Mouse (Mus musculus): ENCODE results near the gene Slit3. TPM values are rescaled to one million over a fixed set of nuclear protein-coding genes. Genes with fewer than 3 reads are reported as not detected.

Gene Slit3
- total RNA-seq, 2 experiments from 2014 or later: 56.9 to 64.1 TPM

DNA sequence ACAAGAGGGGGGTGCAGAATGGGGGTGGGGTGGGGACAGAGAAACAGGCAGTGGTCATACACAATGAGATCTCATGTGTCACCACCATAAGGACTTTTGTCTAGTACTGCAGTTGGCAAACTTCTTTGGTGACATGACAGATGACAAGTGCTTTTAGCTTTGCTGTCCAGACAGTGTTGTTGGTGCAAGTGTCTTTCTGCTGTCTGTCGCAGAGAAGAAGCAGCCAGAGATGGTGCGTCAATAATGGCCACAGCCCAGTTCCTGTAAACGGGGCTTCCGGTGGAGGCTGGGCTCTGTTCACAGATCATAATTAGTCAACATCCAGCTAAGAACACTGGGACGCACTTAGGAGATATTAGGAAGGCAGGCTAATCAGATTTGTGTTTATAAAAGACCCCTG, 349.8 kb downstream of the Slit3 start:
- no peak for DNase-seq (ENCODE audit: low spot score in 2 of 2)
- intact Hi-C loops (cut with DNase I): no loop called here

DNA sequence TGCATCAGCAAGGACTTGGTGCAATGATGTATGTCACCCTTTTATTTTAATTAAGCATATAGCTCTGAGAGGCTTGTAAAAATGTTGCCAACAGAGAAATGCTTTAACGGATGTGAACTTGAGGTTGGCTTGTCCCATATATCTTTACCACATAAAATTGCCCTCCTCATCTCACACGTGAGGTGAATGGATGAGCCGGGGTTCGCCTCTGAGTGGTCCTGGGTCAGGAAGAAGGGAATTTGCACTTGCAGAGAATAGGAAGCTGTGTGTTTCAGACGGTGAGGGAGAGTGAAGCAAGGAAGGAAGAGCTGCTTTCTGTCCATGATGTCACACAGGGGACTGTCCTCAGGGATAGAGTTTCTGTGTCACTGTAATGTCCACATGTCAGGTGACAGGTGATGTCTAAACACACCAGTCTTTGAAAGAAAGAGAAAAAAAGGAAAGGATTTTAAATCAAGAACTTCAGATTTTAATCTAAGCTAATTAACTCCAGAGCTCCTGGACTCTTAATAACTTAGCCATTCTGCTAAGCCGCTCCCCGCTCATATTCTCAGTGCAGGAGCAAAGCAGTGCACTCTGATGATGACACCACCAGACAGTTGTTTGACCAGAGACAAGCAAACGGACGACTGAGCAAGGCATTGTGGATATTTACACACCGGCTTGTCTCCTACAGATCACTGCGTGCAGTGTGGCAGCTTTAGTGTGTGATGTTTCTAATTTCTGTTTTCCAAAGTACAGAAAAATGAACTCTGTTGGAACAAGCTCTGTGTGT, 352.0 kb downstream of the Slit3 start:
- intact Hi-C loops (cut with DNase I): no loop called here
- no peak for DNase-seq (ENCODE audit: low spot score in 2 of 2)

DNA sequence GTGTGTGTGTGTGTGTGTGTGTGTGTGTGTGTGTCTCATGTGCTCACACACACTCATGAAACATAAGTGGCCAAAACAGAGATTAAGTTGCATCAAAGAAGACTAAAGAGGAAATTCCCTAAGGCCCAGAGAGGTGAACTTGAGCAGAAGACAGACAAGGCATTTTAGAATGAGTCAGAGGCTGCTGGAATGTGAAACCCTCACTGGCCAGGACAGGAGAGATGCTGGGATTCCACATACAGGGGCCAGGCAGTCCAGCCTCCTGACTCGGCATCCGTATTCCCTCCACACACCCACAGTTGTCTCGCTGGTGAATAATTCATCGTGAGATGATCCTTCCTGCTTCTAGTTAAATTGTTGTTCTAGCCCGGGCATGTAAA, 352.6 kb downstream of the Slit3 start:
- no peak for DNase-seq (ENCODE audit: low spot score in 2 of 2)
- intact Hi-C loops (cut with DNase I): no loop called here

DNA sequence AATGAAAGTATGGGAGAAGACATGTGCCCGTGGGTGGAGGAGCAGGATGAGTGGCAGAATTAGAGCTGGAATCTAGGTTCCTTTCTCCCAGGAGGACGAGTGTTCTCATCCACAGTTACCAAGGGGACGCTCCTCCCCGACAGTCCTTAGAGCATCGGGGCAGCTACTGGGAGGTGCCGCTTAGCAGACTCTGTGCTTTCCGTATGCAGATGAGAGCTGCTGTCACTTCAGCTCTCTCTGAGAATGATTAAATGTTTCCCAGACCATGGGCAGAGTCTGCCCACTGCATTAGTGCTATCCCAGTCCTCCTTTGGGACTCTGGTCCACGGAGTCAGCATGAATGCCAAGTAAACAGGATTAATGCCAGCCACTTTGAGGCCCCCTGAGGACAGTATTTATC, 359.1 kb downstream of the Slit3 start:
- DNase-seq (ENCODE audit: low spot score in 2 of 2): peak in 1 of 2 experiments; percentile 5
- intact Hi-C loops (cut with DNase I): no loop called here

DNA sequence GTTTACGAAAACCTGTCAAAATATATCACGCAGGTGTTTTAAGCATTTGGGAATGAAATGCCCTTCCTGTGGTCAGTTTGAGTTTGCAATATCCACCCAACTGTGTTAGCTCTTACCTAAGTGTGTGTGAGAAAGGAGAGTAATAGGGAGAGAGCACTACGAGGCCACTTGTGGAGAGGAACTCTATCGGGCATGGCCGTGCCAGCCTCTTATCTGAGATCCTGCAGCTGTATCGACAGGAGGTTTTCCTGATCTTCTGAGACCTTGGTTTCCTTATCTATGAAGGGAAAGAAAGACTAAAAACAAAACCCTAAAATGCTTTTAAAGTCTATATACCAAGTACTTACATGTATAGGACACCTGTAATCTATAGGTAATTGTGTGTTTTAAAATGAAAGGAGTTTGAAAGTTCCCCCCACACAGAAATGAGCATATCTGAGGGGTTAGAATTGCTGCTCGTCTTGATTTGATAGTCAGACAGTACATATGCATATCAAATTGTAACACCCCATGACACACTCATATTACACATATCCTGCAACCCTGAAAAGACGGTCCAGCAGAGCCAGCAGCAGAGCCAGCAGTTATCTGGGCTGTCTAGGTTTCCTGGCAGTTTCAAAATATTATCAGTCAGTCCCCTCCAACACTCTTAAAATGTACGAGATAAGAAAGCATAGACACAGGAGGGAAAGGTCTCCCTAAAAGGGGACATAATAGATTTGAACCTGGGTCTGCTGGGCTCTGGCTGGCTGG, 360.8 kb downstream of the Slit3 start:
- DNase-seq (ENCODE audit: low spot score in 2 of 2): no peak
- intact Hi-C loops (cut with DNase I): no loop called here

DNA sequence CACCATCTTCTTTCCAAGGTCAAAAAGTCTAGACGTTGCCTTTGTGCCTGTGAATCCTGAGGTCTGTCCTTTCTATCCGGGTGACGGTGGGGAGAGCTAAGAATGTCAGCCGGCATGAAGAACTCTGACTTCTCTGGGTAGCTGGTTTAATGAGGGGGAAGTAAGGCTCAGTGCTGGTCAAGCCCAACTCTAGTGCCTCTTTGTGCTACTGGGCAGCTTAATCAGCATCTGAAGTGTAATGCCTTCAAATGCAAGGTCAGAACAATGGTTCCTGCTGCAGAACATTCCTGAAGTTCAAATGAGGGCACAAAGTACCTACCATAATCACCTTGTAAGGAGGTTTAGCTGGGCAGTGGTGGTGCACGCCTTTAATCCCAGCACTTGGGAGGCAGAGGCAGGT, 366.9 kb downstream of the Slit3 start:
- DNase-seq (ENCODE audit: low spot score in 2 of 2): no peak
- intact Hi-C loops (cut with DNase I): no loop called here

DNA sequence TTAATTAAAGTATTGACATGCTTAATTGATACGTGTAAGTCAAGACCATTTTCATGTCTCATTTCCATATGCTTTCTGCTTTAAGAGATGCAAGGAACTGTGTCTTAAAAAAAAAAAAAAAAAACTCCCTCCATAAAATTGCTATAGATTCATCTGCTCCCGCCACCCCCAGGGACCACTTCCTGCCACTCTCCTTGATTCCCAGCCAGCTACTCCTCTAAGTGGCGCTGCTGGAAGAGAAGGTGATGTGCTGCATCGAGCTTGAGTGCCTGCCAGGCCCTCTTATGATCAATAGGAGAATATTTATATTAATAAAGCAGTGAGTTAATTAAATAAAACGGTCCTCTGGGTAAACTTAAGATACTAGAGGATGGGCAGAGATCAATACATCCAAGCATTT, 370.7 kb downstream of the Slit3 start:
- intact Hi-C loops (cut with DNase I): no loop called here
- no peak for DNase-seq (ENCODE audit: low spot score in 2 of 2)

DNA sequence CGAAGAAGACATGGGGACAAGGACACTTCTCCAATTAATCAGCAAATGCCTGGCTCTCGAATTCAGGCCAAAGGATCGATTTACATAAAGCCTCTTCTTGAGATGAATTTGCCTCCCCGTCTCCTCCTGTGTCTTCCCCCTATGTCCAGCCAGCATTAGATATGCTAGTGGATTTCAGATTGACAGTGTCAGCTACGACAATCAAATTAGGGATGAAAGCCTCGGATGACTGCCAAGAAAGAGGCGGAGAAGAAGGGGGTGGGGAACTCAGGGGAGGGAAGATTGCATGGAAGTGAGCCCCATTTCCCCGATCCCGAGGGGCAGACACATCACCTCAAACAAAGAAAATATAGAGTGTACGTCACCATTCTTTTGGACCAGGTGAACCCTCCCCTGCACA, 375.9 kb downstream of the Slit3 start:
- intact Hi-C loops (cut with DNase I): no loop called here
- no peak for DNase-seq (ENCODE audit: low spot score in 2 of 2)

DNA sequence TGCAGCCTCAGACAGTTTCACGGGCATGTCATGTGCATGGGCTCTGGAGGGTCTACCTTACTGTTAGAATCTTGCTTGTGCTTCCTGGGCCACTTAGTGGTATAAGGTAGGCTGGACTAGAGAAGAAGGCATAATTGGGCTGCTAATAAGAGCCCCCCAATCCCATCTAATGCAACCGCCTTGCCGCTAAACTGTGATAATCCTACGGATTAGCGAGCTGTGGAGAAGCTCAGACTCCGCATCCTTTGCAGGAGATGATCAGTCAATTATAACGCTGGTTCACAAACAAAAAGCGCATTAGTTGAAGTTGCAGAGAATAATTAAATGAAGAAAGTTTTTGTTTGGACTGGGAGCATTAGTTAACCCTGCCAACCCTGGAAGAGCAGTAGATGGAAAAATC, 376.9 kb downstream of the Slit3 start:
- DNase-seq (ENCODE audit: low spot score in 2 of 2): no peak
- intact Hi-C loops (cut with DNase I): no loop called here

DNA sequence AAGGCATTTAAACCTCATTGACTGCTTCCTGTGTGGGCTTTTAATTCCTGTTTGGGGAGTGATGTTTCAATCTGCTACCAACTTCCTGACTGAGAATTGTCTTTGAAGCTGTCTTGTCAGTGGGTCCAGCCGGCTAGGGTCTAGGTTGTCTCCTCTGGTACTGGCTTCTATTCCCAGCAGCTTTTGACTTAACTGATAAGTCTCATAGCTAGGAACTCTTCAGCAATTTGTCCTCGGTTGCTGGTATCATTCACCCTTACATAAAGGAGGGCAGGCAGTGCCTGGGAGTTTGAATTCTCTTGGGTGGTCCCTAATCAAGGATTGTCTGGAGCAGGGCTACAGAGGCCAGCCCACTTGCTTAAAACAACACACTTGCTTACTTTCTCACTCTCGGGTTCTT, 381.1 kb downstream of the Slit3 start:
- intact Hi-C loops (cut with DNase I): no loop called here
- DNase-seq (ENCODE audit: low spot score in 2 of 2): no peak

DNA sequence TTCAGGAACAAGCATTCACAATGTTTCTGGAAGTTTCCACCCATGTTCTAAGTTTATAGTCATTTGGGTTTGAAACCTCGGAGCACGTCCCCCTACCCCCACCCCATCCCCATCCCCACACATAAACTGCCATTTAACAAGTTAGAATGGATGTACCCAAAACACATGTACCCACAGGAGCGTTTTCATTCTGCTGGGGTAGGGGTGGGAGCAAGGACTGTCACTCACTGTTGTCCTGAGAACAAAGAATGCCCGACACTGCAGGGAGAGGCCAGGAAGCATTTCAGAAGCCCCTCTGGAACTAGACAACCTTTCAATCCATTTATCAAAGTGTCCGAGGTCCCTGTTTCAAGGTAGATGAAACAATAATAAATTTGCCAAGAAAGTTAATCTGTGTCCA, 383.0 kb downstream of the Slit3 start:
- DNase-seq (ENCODE audit: low spot score in 2 of 2): no peak
- intact Hi-C loops (cut with DNase I): no loop called here

DNA sequence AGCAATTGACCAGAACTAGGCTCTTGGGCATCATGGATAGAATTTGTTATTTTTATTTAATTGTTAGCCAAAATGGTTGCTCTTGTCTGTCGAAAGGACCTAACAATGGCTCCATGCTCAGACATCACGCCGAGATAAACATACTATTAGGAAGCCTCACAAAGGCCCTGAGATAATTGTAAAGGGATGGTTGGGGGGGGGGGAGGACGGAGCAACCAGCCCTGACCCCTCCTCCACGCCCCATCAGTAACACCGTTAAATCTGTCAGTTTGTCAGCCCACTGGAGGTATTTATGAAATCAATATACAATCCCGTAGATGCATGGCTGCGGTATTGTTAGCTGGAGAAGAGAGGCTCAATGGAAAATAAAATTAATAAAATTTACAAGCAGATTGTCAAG, 383.9 kb downstream of the Slit3 start:
- intact Hi-C loops (cut with DNase I): no loop called here
- DNase-seq (ENCODE audit: low spot score in 2 of 2): no peak

DNA sequence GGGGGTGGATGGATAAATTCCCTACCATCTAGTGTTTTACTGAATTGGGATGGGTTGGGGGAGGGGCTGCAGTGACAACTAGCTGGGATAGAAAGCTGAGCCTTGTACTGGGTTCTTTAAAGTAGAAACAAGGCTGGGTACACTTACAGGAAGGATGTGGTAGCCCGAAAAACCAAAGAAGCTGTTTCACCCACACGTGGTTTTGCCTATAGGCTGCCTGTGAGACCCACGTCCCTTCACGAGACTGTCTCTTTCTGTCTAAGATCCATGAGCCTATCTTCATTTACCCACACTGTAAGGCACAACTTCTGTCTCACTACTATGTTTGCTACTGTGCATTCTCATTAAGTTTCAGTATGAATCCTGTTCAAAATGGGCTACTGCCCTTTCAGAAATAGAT, 384.3 kb downstream of the Slit3 start:
- no peak for DNase-seq (ENCODE audit: low spot score in 2 of 2)
- intact Hi-C loops (cut with DNase I): no loop called here

DNA sequence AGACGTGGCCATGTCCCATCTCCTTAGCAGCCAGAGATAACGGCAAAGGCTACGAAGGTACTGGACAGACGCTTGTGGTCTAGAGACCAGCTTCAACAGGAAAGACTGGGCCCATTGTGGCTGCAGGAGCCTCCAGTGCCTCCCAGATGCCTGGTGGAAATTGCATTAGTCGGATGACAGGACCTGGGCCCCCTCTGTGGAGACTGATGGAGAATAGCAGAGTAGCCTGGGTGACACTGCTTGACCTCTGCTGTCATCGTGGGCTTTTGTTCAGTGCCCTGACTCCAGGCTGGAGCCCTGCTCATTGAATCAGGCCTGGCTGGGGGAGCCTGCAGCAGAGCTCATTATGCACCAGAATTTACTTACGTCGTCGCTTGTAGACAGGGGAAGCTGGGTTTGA, 384.8 kb downstream of the Slit3 start:
- no peak for DNase-seq (ENCODE audit: low spot score in 2 of 2)
- intact Hi-C loops (cut with DNase I): no loop called here

DNA sequence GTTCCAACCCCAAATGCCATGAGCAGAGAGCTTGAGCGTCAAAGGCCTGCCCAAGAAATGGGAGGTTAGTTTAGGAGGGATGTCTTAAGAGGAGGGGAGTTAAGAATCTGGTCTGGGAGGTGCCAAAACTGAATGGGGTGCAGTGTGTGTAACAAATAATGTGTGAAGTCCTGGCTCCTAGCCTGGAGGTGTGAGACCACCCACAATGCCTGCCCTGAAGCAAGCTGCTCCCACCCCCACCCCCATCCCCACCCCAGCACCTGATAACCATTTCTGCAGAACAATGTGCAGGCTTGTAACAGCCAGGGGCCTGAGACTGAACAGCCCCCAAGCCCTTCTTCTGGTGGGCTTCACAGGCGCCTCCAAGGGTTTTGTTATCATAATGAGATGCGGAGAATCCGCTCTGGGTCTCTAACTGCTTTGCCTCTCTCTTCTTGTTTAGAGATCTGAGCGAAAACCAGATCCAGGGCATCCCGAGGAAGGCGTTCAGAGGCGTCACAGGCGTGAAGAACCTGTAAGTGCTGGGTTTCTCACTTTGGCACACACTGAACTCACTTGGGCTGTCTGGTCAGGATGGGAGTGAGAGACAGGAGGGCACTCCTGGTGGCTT, 386.9 kb downstream of the Slit3 start:
- intact Hi-C loops (cut with DNase I): no loop called here
- DNase-seq (ENCODE audit: low spot score in 2 of 2): no peak

DNA sequence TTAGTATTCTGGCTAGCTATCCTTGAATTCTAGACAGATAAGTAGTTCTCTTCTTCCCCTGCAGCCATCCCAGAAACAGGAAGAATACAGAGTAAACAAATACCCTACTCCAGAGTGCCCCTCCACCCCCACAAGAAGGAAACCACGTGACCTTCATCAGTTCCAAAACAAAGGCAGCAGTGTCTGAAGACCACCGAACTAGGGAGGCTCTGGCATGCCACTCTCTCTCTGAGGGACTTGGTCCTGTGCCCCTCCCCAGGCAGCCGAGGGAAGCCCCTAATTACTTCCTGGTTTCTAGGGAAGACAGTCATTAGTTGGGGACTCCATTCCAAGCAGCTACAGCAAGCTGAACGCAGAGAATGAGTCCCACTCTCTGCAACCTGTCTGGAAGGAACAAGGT, 391.7 kb downstream of the Slit3 start:
- intact Hi-C loops (cut with DNase I): no loop called here
- DNase-seq (ENCODE audit: low spot score in 2 of 2): no peak

DNA sequence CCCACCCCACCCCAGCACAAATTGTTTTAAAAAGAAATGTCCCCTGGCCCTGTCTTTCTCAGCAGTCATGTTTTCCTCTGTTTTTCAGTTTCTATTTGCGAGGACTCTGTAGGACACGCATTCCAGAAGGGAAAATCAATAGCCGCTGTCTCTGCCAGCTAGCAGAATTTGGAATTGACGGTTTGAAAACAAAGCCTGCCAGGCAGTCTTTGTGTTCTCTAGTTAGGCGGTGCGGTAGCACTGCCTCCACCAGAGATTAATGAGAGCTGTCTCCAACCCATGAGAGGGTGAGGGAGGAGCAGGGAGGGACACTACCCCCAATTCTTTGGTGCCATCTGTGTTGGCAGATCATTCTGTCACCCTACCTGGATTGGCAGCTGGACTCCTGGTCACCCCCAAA, 392.3 kb downstream of the Slit3 start:
- intact Hi-C loops (cut with DNase I): no loop called here
- no peak for DNase-seq (ENCODE audit: low spot score in 2 of 2)

DNA sequence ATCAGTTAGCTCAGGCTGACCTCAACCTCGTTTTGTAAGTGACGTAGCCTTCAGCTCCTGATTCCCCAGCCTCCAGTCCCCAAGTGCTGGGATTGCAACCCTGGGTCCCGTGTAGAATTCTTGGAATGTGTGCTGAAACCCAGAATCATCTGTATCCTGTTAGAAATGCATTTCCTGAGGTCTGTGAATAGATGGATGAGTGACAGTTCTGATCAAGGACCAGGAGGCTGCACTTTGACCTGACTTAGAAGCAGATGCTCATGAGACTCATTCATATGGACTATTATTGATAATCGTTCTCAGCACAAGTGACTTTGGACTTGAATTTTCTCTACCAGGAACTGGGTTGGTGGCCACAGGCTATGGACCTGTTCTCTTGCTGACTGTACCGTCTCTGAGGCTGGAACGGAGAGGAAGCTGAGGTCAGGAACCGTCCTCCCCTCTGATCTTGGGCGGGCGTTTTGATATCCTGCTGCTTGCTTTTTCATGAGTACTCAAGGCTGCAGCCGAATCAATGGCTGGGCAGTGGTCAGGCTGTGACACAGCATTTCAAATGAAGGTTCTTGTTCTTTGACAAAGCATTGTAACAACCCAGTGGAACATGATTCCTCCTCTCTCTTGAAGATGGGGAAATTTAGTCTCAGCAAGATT, 401.9 kb downstream of the Slit3 start:
- DNase-seq (ENCODE audit: low spot score in 2 of 2): no peak
- intact Hi-C loops (cut with DNase I): no loop called here

DNA sequence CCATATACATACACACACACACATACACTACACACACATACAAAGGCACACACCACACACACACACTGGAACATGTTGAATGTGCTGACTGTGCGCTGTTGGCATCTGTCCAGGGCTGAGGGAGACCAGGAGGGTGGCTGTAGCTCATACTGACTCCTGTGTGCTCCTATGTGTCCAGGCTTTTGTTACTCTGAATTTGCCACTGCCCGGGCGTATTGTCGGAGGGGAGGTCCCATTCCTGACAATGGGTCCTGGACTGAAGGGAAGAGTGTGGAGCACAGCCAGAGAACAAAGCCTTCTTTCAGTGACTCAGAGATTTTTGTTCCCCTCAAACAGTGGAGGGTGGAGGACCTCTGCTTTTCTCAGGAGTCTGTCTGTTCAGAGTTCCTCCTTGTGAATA, 402.7 kb downstream of the Slit3 start:
- no peak for DNase-seq (ENCODE audit: low spot score in 2 of 2)

DNA sequence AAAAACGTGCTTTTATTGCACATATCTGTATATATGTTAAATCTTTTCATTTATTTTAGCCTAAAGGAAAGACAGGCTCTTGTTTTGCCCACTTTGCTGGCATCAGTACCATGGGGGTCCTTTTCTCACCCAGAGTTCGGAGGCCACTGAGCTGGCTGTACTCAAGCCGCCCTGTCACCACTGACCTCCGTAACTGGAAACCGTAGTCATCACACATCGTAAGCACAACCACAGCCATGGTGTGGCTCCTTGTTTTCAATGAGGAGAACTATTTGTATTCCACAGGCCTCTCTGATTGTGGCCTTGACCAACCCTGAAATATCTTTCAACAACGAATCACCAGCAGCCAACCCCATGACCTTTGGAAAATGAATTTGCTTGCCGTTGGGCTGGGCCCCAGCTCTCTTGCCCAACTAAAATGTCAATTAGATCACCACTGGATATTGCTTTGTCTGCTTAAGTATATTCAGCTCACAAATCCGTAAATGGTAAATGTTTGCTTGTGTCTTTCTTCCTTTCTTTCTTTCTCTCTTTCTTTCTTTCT, 405.3 kb downstream of the Slit3 start:
- no peak for DNase-seq (ENCODE audit: low spot score in 2 of 2)
- intact Hi-C loops (cut with DNase I): no loop called here

More for the DNA sequence above, 402.7 kb downstream of the Slit3 start:
- intact Hi-C loops (cut with DNase I): no loop called here
